Mouse (Mus musculus): Measurements from ENCODE around the gene Itln1. TPM values are rescaled to one million over a fixed set of nuclear protein-coding genes. Genes with fewer than 3 reads are reported as not detected.
A peak's percentile ranks its signal among the peaks of the same experiment; 100 is the strongest.

Itln1 gene
- polyA plus RNA-seq, 1 experiment from 2014 or later = not detected

DNA sequence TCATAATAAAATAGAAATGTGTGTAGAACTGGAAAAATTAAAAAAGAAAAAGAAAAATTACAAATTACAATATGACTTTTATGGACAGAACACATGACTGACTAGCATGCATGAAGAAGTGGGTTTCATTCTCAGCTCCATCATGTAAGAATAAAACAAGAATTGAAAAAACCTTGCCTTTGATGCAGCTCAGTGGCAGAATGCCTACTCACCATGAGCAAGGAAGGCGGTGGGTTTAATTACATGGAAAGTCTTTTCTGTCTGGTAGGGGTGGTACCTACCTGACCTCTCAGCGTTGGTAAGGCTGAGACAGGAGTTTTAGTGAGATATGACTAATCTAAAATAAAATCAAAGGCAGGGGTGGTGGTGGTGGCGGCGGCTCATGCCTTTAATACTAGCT lies 30.5 kb downstream of the Itln1 start:
- Histone ChIP-seq H3K27me3 (replicated peaks) (no peaks in the 10 kb centered on the region), H3K4me3 (replicated peaks) (peak overlapping the region; percentile 66), H3K9me3 (replicated peaks) (no peaks in the 10 kb centered on the region), H3K36me3 (0 out of 2 replicates have a peak, but pooled peaks cover 13% of the 10 kb centered on the region), H3K4me2 (peak overlapping the region; percentile 76), H3K9ac (replicated peaks) (peak overlapping the region; percentile 37; the same call in 1 of the 2 replicates), H3K27ac (replicated peaks) (peak overlapping the region; percentile 56), H3K4me1 (peaks cover 17% of the 10 kb centered on the region)
- 66% methylated on average over 4 of the region's 4 CpGs for WGBS
- ATAC-seq (ENCODE audit: low FRiP score) = no peak

DNA sequence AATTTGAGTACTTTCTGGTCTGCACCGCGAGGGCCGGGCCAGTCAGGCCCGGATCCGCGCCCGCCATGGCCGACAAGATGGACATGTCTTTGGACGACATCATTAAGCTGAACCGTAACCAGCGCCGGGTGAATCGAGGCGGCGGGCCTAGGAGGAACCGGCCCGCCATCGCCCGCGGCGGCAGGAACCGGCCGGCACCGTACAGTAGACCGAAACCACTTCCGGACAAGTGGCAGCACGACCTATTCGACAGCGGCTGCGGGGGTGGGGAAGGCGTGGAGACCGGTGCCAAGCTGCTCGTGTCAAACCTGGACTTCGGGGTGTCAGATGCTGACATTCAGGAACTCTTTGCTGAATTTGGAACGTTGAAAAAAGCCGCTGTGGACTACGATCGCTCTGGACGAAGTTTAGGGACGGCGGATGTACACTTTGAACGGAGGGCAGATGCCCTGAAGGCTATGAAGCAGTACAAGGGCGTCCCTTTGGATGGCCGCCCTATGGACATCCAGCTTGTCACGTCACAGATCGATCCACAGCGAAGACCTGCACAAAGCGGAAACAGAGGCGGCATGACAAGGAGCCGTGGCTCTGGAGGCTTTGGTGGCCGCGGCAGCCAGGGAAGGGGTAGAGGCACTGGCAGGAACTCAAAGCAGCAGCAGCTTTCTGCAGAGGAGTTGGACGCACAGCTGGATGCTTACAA lies 31.4 kb downstream of the Itln1 start:
- Histone ChIP-seq H3K27me3 (replicated peaks) (no peaks in the 10 kb centered on the region), H3K4me3 (replicated peaks) (peak overlapping the region; percentile 66), H3K27ac (replicated peaks) (peak overlapping the region; percentile 97), H3K9ac (replicated peaks) (peak overlapping the region; percentile 79), H3K36me3 (0 out of 2 replicates have a peak, but pooled peaks cover 13% of the 10 kb centered on the region), H3K9me3 (replicated peaks) (no peaks in the 10 kb centered on the region), H3K4me2 (peak overlapping the region; percentile 76), H3K4me1 (peaks cover 17% of the 10 kb centered on the region)
- peak; percentile 69 for ATAC-seq (ENCODE audit: low FRiP score)
- under 1% methylated on average over 53 of the region's 53 CpGs for WGBS

DNA sequence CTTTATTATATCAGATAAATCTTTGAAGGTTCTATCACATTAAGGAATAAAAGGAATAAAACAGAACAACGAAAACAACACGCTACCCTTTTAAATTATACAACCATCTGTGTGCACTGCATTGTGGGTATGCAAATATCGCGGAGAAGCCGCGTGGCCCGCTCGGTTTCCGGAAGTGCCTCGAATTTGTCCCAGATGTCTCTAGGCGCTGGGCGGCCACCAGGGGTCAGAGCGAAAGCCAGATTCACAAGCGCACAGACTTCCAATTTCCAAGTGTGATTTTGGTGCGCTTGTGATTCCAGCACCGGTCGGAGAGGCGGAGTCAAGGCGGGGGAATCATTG lies 31.9 kb downstream of the Itln1 start, which contains the start of gene Alyref2:
TSS of gene Alyref2 (plus strand) at position 229 of the 342 bp plus-strand sequence.
- Histone ChIP-seq H3K9me3 (replicated peaks) (no peaks in the 10 kb centered on the region), H3K36me3 (0 out of 2 replicates have a peak, but pooled peaks cover 13% of the 10 kb centered on the region), H3K4me2 (peak within 1 kb of the TSS; percentile 76), H3K27ac (replicated peaks) (peak within 1 kb of the TSS; percentile 97), H3K27me3 (replicated peaks) (no peaks in the 10 kb centered on the region), H3K9ac (replicated peaks) (peak within 1 kb of the TSS; percentile 79), H3K4me3 (replicated peaks) (peak within 1 kb of the TSS; percentile 66), H3K4me1 (peaks cover 17% of the 10 kb centered on the region)
- peak; percentile 91 for ATAC-seq (ENCODE audit: low FRiP score)
- under 1% methylated on average over 19 of the region's 19 CpGs for WGBS

DNA sequence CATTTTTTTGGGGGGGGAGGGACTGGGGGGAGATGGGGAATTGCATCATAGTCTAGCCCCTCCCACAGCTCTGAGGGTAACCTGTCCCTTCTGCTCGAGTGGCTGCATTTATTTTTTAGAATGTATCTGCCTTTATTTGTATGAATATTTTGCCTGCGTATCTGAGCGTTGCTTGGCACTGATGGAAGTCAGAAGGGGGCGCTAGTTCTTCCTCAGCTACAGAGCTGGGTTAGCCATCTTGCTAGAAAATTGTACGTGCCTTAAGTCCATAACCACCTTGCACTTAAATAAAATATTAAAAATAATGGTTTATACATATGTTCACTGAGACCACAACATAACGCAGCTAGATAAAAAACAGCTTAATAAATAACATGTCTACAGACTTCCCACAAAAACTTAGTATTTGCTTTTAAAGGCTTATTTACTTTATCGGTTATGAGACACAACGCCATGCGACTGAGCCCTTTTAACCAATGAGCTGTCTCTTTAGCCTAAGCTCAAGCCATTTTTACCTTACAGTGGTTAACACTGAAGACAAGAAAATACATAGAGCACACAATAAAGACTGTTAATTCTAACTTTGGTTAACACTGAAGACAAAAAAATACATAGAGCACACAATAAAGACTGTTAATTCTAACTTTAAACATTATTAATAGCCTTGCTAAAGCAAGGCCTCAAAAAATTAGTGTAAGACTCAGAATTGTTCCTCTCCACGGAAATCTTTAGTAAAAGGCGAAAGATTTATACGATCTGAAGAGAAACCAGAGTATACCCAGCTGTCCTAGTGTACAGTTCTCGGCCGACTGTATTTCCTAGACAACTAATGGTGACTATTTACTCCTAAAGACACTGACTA lies 32.5 kb downstream of the Itln1 start:
- Histone ChIP-seq H3K4me2 (peak overlapping the region; percentile 76), H3K9me3 (replicated peaks) (no peaks in the 10 kb centered on the region), H3K36me3 (0 out of 2 replicates have a peak, but pooled peaks cover 13% of the 10 kb centered on the region), H3K27me3 (replicated peaks) (no peaks in the 10 kb centered on the region), H3K4me1 (peaks cover 17% of the 10 kb centered on the region), H3K4me3 (replicated peaks) (peak overlapping the region; percentile 66), H3K9ac (replicated peaks) (no peak overlapping the region), H3K27ac (replicated peaks) (peak overlapping the region; percentile 97)
- WGBS = under 1% methylated on average over 14 of the region's 14 CpGs
- peak; percentile 88 for ATAC-seq (ENCODE audit: low FRiP score)

DNA sequence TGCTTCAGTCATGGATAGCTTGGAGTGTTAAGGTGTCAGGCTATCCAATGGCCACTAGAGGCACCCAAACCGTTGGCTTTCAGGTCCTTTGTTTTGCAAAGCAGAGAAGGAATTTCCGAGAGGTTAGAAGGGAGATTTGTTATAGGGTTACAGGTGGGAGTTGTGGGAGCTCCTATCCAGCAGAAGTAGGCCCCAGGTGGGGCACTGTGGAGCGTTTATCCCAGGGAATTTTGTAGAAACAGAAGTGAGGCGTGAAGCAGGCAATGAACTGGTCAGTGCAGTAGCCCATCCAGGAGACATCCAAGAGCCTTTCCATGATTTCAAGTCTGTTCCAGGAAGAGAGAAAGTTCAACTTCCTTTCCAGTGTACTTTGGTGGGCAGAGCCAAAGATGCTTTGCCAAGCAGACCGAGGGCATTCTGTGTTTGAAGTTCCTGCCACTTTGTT lies 33.4 kb downstream of the Itln1 start:
- peak overlapping the region; percentile 97 for H3K27ac ChIP-seq (replicated peaks)
- H3K4me1 ChIP-seq = peaks cover 17% of the 10 kb centered on the region
- H3K4me2 ChIP-seq = peak overlapping the region; percentile 76
- peak overlapping the region; percentile 9; the same call in 1 of the 2 replicates for H3K4me3 ChIP-seq (replicated peaks)
- H3K9me3 ChIP-seq (replicated peaks) = no peaks in the 10 kb centered on the region
- H3K36me3 ChIP-seq = 0 out of 2 replicates have a peak, but pooled peaks cover 7% of the 10 kb centered on the region
- H3K9ac ChIP-seq (replicated peaks) = no peak overlapping the region
- WGBS = 3% methylated on average over 5 of the region's 5 CpGs
- H3K27me3 ChIP-seq (replicated peaks) = no peaks in the 10 kb centered on the region
- no peak for ATAC-seq (ENCODE audit: low FRiP score)

DNA sequence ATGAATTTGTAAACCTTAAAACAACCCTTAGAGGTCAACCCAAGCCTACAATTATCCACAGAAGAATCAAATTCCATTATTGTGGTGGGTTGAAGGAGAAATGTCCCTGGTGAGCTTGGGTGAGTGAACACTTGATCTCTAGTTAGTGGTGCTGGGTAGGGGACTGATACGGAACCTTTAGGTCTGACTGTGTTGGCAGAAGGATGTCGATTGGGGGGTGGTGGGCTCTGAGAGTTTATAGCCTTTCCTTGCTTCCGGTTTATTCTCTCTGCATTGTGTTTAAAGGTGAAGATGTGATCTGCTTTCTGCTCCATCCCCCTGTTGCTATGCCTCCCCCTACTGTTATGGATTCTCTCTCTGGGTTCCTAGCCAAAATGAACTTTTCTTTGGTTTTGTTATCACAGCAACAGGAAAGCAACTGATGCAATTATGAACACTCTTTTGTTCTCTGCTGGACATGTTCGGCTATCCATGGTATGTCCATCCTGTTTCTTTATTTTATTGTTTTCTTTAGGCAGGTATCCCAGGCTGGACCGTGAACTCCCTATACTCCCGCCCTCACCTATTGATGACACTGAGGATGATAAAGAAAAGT lies 34.0 kb downstream of the Itln1 start:
- H3K9ac ChIP-seq (replicated peaks) = no peak overlapping the region
- peaks cover 17% of the 10 kb centered on the region for H3K4me1 ChIP-seq
- no peak overlapping the region for H3K27ac ChIP-seq (replicated peaks)
- H3K9me3 ChIP-seq (replicated peaks) = no peaks in the 10 kb centered on the region
- WGBS = 63% methylated on average over 6 of the region's 6 CpGs
- H3K4me3 ChIP-seq (replicated peaks) = peak overlapping the region; percentile 9; the same call in 1 of the 2 replicates
- no peak overlapping the region; the same call in 1 of the 2 replicates for H3K4me2 ChIP-seq
- ATAC-seq (ENCODE audit: low FRiP score) = no peak
- H3K27me3 ChIP-seq (replicated peaks) = no peaks in the 10 kb centered on the region
- 0 out of 2 replicates have a peak, but pooled peaks cover 4% of the 10 kb centered on the region for H3K36me3 ChIP-seq

DNA sequence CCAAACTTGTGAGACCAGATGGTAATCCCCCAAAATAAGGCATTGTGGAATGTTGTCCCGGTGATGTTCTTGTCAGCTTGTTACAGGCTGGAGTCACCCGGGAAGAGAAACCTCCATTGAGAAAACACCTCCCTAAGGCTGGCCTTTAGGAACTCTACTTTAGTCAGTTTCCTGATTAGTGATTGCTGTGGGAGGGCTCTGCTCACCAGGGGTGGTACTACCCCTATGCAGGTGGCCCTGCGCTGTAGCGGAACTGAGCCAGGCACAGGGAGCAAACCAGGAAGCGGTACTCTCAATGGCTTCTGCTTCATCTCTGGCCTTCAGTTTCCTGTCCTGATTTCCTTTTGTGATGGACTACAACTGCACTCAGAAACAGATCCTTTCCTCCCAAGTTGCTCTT lies 35.2 kb downstream of the Itln1 start:
- WGBS = 73% methylated on average over 5 of the region's 5 CpGs
- Histone ChIP-seq H3K36me3 (no peaks in the 10 kb centered on the region), H3K9ac (replicated peaks) (no peak overlapping the region), H3K4me3 (replicated peaks) (no peak overlapping the region), H3K4me2 (no peak overlapping the region), H3K9me3 (replicated peaks) (no peaks in the 10 kb centered on the region), H3K27me3 (replicated peaks) (no peaks in the 10 kb centered on the region), H3K27ac (replicated peaks) (no peak overlapping the region), H3K4me1 (peaks cover 11% of the 10 kb centered on the region)
- ATAC-seq (ENCODE audit: low FRiP score) = no peak

DNA sequence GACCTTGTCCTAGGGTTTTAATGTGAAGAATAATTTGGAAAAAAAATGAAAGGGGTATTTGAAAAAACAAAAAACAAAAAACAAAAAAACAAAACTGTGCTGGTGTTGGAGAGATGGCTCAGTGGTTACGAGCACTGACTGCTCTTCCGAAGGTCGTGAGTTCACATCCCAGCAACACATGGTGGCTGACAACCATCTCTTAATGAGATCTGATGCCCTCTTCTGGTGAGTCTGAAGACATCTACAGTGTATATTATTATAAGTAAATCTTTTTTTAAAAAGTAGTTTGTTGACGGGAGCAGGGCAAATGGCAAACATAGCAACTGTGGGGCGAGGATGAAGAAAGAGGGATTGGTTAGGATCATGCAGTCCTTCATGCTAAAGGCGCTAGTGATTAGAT lies 39.7 kb downstream of the Itln1 start:
- Histone ChIP-seq H3K4me1 (no peaks in the 10 kb centered on the region), H3K4me2 (no peak overlapping the region), H3K36me3 (no peaks in the 10 kb centered on the region), H3K27me3 (replicated peaks) (no peaks in the 10 kb centered on the region), H3K9ac (replicated peaks) (no peak overlapping the region), H3K27ac (replicated peaks) (no peak overlapping the region), H3K9me3 (replicated peaks) (no peaks in the 10 kb centered on the region), H3K4me3 (replicated peaks) (no peak overlapping the region)
- WGBS = 91% methylated on average over 6 of the region's 6 CpGs
- no peak for ATAC-seq (ENCODE audit: low FRiP score)

DNA sequence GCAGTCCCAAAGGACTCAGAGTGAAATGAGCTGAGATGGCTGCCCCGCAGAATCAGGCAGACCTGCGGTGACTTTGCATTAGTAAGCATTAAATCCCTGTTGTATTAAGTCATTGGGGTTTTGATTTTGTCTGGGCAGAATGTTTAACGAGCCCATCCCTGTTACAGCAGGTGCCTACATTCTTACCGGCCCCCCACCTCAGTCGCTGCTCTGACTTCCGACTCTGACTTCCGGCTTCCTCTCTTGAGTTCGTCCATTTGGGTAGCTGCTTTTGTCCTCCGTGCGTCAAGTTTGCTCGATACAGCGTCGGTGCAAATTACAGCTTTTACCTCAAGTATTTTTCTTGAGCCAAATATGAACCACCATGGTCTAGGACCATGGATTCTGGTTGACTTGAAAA lies 40.9 kb downstream of the Itln1 start:
- Histone ChIP-seq H3K4me2 (no peak overlapping the region), H3K9me3 (replicated peaks) (no peaks in the 10 kb centered on the region; the same call in 1 of the 2 replicates), H3K4me3 (replicated peaks) (no peak overlapping the region), H3K9ac (replicated peaks) (no peak overlapping the region), H3K4me1 (no peaks in the 10 kb centered on the region), H3K36me3 (no peaks in the 10 kb centered on the region), H3K27me3 (replicated peaks) (no peaks in the 10 kb centered on the region), H3K27ac (replicated peaks) (no peak overlapping the region)
- 92% methylated on average over 13 of the region's 13 CpGs for WGBS
- no peak for ATAC-seq (ENCODE audit: low FRiP score)

DNA sequence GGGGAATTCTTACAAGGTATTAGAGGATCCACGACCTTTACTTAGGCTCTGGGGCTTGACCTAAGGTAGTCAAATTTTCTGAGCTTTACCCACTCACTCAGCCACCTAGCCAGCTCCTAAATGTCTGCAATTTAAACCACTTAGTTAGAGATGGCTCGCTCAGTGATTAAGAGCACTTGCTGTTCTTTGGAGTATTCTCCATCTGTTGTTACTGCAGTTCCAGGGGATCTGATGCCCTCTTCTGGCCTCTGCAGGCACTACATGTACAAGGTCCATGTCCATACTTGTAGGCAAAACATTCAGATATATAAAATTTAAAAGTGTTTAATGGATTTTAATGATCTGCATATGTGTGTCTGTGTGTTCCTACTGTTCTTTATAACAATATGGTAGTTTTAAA lies 56.1 kb downstream of the Itln1 start:
- Histone ChIP-seq H3K27me3 (replicated peaks) (no peaks in the 10 kb centered on the region), H3K4me2 (no peak overlapping the region), H3K27ac (replicated peaks) (no peak overlapping the region), H3K4me1 (no peaks in the 10 kb centered on the region), H3K9ac (replicated peaks) (no peak overlapping the region), H3K9me3 (replicated peaks) (peaks cover 3% of the 10 kb centered on the region; the same call in 1 of the 2 replicates), H3K36me3 (no peaks in the 10 kb centered on the region), H3K4me3 (replicated peaks) (no peak overlapping the region)
- peak; percentile 55; the same call in 1 of the 2 replicates for ATAC-seq (ENCODE audit: low FRiP score)
- 42% methylated on average over 2 of the region's 2 CpGs for WGBS

All from neural tube, embryonic 15.5 days (tissue).